Mouse (Mus musculus) naive thymus-derived CD4-positive, alpha-beta T cell, adult 2 months (primary cell): ENCODE data around the gene Gpc6.

Experiments used
- DNase-seq: peaks from one replicate; pipeline ENCODE4 v3.0.0-alpha.2; 2011; ENCODE audit warnings: low read depth

The Gpc6 gene

GRCm38 (mm10) chr14:117930848-117931816 is 1006.0 kb downstream of the Gpc6 start:
- no peak for DNase-seq

GRCm38 (mm10) chr14:117932163-117932851 is 1007.2 kb downstream of the Gpc6 start:
- DNase-seq: no peak

DNA sequence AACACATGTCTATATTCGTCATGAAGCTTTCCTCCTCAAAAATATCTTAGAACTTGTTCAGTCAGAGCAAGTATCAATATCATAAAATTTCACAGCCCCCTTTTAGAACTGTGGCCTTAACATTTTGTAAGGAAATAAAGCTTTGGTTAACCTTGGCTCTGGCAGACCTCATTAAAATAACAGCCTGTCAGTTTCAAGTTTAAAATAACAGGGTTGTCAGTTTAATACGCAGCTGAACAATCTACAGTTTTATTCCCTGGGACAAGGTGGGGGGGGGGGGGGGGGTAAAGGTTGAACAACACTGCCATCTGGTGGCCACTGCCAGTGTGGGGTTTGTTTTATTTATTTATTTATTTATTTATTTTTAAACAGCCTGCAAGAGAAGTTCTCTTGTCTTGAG is 1013.4 kb downstream of the Gpc6 start:
- peak; percentile 23 for DNase-seq

DNA sequence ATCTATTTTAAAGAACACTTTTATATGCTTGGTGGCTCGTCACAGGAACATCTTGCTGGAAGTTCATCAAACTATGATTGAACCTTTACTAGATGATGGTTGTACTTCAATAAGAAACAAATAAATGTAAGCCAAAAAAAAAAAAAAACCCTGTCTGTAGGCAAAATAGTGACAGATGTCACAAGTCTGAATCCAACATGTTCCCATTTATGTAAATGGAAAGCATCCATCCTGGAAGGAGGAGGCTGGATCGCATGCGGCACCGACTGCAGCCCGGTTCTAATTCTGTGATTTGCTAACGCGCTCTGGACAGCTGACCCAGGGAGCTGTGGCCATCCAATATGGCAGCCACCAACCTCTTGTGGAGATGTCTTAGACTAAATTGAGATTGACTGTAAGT is 1014.4 kb downstream of the Gpc6 start:
- no peak for DNase-seq

DNA sequence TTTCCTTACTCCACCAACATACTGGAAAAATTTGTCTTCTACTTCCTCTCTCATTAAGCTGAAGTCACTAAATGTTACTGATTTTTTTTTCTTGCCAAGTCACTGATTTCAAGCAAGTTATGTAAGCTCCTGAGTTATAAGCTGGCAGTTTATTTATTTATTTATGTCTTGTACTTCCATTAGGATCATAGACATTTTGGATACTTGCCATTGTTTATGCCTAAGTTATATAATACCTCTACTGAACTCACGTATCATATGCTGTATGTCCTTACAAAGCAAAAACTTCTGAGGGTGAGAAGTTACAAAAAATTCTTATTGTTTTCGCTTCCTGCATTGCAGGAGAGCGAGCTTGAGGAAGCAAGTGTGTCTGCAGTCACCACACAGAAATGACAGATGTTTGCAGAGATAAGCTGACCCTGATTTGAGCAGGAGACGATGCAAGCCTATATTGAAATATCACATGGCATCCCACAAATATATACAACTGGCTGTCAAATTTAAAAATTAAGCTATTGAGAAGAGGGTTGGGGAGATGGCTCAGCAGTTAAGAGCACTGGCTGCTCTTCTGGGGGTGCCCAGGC is 1020.9 kb downstream of the Gpc6 start:
- DNase-seq: no peak

DNA sequence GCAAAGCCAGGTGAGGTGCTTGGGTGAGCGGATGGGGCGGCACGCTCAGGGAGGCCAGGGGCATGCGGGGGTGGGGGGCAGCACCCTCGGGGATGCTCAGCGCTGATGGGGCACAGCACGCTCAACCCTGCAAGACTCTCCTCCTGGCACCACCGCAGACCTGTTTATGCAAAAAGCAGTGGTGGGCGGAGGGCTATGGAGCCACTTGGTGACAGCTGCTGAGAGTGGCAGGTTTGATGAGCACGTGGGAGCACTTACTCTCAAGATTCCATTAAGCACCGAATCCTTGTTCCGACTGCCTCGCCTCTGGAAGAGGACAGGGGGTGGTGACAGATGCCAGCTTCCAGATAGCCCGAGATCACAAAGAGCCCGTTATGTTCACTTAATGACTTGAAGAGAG is 1026.2 kb downstream of the Gpc6 start:
- no peak for DNase-seq

GRCm38 (mm10) chr14:117951686-117952085 is 1026.6 kb downstream of the Gpc6 start:
- no peak for DNase-seq

- no peak for DNase-seq
These were observed 1030.9 kb downstream of the Gpc6 start for GRCm38 (mm10) chr14:117956051-117956450.

- DNase-seq: no peak
These were observed 1033.3 kb downstream of the Gpc6 start for GRCm38 (mm10) chr14:117958389-117958788.

- DNase-seq: no peak
These were observed 1036.2 kb downstream of the Gpc6 start for GRCm38 (mm10) chr14:117961267-117961666.

DNA sequence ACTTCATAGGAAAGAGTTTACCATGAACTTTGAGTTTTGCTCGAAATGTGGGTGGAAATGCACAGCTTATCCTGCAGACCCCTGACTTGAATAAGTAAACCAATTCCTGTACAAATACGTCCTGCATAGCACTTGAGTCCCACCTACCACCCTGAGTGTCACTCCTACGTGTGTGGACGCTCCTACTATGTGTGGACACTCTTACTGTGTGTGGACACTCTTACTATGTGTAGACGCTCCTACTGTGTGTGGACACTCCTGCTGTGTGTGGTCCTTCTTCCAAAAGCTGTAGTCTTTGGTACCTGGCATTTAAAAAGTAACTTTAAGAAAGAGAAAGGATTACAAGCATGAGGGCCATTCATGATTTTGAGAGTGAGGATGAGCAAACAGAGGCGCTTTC is 1036.7 kb downstream of the Gpc6 start:
- no peak for DNase-seq

DNA sequence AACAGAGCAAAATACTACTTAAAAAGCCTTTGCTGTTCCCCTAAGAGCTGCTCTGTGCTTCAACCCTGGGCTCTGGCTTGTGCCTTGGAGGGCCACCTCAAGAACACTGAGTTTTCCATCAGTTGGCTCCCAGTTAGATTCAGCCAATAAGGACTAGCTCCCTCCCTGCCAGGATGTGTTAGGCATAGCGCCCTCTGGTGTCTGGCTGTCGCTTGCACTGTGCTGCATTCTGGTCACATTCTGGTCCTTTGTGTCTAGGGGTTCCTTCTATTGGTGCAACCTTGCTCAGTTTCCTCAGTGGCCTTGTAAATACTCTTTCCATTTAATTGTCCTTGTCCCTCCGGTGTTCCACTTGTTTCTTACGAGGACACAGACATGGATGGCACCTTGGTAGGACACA is 1037.3 kb downstream of the Gpc6 start:
- no peak for DNase-seq

- DNase-seq: no peak
These were observed 1047.5 kb downstream of the Gpc6 start for GRCm38 (mm10) chr14:117972576-117972975.

DNA sequence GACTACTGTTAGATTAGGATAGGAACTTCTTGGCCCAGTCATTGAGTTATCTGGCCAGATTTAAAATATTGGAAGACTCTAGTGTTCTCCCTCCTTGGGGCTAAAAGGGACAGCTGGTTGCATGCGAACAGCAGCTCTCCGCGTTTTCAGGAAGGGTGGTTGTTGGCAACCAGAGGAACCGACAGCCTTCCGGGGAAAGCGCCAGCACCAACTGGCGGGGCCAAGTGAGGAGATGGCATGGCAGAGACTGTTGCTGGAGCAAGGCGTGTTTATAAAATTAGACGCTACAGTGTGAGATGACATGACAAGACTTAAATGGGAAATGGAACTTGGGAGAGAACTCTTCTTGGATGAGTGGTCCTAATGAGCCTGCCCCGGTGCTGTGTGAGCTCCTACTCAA is 1056.4 kb downstream of the Gpc6 start:
- DNase-seq: no peak

- no peak for DNase-seq
These were observed 1063.3 kb downstream of the Gpc6 start for GRCm38 (mm10) chr14:117988444-117988843.

- DNase-seq: no peak
These were observed 1065.1 kb downstream of the Gpc6 start for GRCm38 (mm10) chr14:117990203-117990602.

DNA sequence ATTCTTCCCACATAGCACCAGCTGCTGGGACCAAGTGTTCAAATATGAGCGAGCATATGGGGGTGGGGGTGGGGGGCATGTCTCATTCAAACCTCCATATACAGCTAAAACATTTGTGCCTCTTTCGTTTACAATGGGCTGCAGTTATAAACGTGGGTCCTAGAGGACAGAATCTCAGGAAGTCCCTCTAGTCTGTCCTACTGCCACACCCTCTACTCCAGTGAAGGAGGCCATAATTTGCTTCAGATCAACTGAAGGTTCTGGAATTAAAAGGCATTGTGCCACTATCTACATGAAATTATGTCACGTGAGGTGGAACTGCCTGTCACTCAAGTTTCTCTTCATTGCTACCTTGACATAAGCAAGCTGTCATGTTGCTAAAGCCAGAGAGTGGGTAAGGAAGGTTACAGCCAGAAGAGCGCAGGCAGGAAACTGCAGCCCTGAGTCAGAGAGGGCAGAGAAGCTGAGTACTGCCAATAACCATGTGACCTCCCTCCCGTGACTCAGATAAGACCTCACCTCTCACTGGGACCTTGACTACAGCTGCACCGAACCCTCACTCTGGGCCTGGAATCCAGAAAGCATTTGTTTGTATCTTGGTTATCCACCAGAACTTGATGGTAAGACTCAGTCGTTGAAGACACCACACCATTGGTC is 1067.6 kb downstream of the Gpc6 start:
- DNase-seq: no peak

GRCm38 (mm10) chr14:117993845-117994244 is 1068.7 kb downstream of the Gpc6 start:
- DNase-seq: no peak

DNA sequence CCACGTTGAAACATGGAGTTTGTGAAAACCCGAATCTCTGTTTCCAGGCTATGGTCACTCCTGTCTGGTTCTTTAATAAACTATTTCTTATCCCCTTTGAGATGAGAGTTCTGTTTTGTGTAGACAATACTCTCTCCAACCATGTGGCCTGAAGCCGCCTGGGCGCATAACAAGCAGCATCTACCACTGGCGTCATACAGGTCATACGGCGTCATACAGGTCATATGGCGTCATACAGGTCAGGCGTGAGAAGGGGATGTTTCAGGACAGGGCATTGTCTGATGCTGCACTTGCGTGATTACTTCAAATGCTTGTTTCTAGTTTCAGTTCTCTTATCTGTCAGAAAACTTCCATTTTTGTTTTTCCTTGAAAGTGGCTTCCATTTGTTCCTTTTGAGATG is 1079.3 kb downstream of the Gpc6 start:
- DNase-seq: no peak

DNA sequence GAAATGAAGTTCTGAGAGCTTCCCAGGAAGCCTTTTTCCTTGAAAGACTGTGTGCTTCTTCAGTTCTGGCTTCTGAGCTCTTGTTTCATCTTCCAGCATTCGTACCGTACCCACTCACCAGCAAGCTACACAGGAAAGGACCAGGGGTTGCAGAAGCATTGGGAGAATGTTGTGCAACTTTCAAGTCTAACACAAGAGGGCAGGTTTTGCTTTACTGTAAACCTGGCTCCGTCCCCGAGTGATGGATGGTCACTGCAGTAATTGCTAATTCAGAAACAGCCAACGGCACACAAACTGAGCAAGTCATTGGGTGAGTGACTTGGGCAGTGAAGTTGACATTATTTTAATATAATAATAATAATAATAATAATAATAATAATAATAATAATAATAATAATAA is 1080.6 kb downstream of the Gpc6 start:
- peak; percentile 2 for DNase-seq

GRCm38 (mm10) chr14:118009541-118009940 is 1084.4 kb downstream of the Gpc6 start:
- DNase-seq: no peak

DNA sequence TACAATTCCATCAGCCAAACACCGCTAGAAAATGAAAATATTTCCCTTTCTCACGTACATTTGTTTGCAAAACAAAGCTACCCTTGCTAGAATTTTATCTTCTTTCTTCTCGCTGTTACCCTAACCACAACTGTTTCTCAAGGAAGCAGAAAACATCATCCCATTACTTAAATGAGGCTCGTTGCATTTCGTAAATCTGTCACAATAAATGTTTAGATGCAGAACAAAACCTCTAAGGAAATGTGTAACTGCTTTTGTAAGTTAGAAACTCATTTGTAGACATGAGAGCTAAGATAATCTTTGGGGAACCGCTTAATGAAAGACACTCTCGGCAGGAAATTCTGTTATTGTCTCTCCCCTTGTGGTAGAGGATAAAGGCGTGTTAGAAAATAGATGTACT is 1088.1 kb downstream of the Gpc6 start:
- no peak for DNase-seq
